Mouse (Mus musculus): ENCODE measurements around the gene Tyrobp. TPM values are rescaled to one million over a fixed set of nuclear protein-coding genes. Genes with fewer than 3 reads are reported as not detected.

The Tyrobp gene
- polyA plus RNA-seq, 1 experiment: 182 TPM

GRCm38 (mm10) chr7:30423071-30423641 lies 9.6 kb downstream of the Tyrobp start:
- DNase-seq (ENCODE audit: low read depth): no peak

GRCm38 (mm10) chr7:30429327-30429726 lies 15.8 kb downstream of the Tyrobp start:
- DNase-seq (ENCODE audit: low read depth): no peak

- no peak for DNase-seq (ENCODE audit: low read depth)
These were observed 16.6 kb downstream of the Tyrobp start for GRCm38 (mm10) chr7:30430191-30430590.

GRCm38 (mm10) chr7:30431793-30432192 lies 18.2 kb downstream of the Tyrobp start:
- DNase-seq (ENCODE audit: low read depth): no peak

DNA sequence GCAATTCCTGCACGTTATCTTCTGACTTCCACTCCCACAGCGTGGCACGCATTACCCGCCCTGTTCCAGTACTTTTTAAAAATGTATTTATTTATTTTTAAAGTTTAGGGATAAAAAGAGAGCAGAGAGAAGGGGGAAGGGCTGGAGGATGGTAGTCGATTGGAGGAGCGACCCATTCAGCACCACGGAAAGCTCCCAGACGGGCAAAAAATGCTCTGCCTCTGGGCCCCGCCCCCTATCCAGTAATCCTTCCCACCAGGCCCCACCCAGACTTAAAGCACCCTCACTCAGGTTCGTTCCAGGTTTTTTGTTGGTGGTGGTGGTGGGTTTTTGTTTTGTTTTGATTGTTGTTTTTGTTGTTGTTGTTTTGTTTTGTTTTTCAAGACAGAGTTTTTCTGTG lies 20.7 kb downstream of the Tyrobp start:
- no peak for DNase-seq (ENCODE audit: low read depth)

GRCm38 (mm10) chr7:30434701-30435100 lies 21.1 kb downstream of the Tyrobp start:
- no peak for DNase-seq (ENCODE audit: low read depth)

- DNase-seq (ENCODE audit: low read depth): no peak
These were observed 21.6 kb downstream of the Tyrobp start for GRCm38 (mm10) chr7:30435156-30435555.

GRCm38 (mm10) chr7:30436879-30437278 lies 23.3 kb downstream of the Tyrobp start:
- no peak for DNase-seq (ENCODE audit: low read depth)

DNA sequence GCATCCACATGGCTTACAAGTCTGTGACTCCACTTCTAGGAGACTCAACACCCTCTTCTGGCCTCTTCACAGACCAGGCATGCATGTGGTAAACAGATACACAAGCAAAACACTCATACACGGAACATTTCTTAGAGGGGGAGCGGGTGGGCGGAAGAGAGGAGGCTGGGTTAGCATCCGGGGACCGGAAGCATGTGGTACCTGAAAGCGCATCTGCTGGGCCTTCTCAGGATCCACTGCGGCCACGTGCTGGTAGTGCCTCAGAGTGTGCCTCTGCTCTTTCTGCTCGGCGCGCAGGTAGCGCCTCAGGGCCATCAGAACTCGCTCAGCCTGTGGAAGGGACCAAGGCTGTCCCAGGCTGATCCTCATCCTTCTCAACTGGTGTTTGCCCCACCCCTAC lies 26.2 kb downstream of the Tyrobp start:
- DNase-seq (ENCODE audit: low read depth): no peak

- no peak for DNase-seq (ENCODE audit: low read depth)
These were observed 27.1 kb downstream of the Tyrobp start for GRCm38 (mm10) chr7:30440697-30441096.

GRCm38 (mm10) chr7:30443696-30444095 lies 30.1 kb downstream of the Tyrobp start:
- DNase-seq (ENCODE audit: low read depth): no peak

DNA sequence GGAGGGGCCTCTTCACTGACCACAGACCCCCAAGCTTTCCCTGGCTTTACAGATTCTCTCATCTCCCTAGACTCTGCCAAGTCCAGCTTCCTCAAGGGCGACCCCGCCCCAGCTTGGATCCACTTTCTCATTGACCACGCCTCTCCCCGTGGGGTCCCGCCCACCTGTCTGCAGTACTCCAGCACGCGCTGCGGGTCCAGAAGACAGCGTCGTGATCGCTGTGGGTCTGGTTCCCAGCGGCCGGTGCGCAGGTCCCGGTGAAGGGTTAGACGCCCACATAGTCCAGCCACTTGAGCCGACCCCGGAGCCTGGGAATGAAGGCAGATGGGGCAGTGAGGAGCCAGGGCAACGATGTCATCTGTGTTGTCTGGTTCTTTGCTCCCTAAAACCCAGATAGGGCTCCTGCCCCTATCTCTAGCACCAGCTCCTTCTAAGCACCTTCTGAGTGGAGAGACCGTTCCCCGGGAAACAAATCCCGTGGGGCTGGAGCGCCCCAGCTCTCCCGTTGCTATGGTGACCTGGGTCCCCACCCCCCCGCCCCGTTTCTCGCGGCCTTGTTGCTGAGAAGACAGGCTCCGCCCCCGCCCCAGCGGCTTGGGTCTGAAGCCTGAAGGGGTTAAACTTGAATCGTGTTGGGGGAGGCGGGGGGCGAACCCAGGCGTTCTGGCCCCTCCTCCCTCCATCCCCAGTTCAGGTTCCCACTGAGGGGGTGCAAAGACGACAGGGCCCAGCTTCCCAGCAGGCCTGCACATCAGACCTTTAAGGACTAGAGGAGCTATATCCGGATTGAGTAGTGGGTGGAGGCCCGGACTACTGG lies 30.8 kb downstream of the Tyrobp start:
- no peak for DNase-seq (ENCODE audit: low read depth)

- DNase-seq (ENCODE audit: low read depth): no peak
These were observed 31.6 kb downstream of the Tyrobp start, which contains the start of gene Aplp1 for GRCm38 (mm10) chr7:30444971-30445751. Gene Aplp1, minus strand, starts transcription at chr7:30445535.

DNA sequence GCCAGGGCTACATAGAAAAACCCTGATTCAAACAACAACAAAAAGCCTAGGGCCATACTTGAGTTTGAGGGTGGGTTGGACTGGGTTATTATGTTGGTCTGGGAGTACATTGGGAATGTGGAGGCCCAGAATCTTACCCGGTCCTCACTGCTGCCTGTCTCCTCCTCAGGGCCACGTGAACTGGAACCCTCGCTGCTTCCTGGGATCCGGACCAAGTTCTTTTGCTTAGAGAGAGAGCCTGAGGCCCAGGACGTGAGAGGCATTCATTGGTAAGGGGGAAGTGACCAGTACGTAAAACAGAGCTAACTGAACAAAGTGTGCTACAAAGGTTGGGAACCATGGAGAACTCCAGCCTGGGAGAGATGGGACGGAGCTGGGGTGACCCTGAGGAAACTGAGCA lies 36.7 kb downstream of the Tyrobp start:
- no peak for DNase-seq (ENCODE audit: low read depth)

- no peak for DNase-seq (ENCODE audit: low read depth)
These were observed 39.8 kb downstream of the Tyrobp start for GRCm38 (mm10) chr7:30453327-30453726.

GRCm38 (mm10) chr7:30453766-30454165 lies 40.2 kb downstream of the Tyrobp start:
- DNase-seq (ENCODE audit: low read depth): no peak

GRCm38 (mm10) chr7:30454259-30454658 lies 40.7 kb downstream of the Tyrobp start:
- DNase-seq (ENCODE audit: low read depth): no peak

- no peak for DNase-seq (ENCODE audit: low read depth)
These were observed 42.9 kb downstream of the Tyrobp start for GRCm38 (mm10) chr7:30456487-30456886.

- no peak for DNase-seq (ENCODE audit: low read depth)
These were observed 43.5 kb downstream of the Tyrobp start for GRCm38 (mm10) chr7:30456911-30457628.

GRCm38 (mm10) chr7:30457629-30458330 lies 44.2 kb downstream of the Tyrobp start, which contains the start of the genes Kirrel2 and Nphs1:
Gene Kirrel2, minus strand, starts transcription at chr7:30457690.
Gene Nphs1, plus strand, starts transcription at chr7:30458315.
- DNase-seq (ENCODE audit: low read depth): no peak

GRCm38 (mm10) chr7:30459484-30459883 lies 45.9 kb downstream of the Tyrobp start:
- no peak for DNase-seq (ENCODE audit: low read depth)

All from gonadal fat pad, adult 2 months (tissue).